Mouse (Mus musculus): ENCODE measurements at regions not wholly inside any gene's neighbourhood (a gene's known extent, or its start where the extent isn't known, plus 50 kb on each side); places are given as distances from the start of the nearest gene placed in this dataset.

GRCm38 (mm10) chr8:24386462-24386861 lies 339.2 kb downstream of the Adam3 start:
- H3K9ac ChIP-seq (ENCODE audit: control insufficient read depth, low read depth, low read length, poor library complexity, severe bottlenecking), result no peak overlapping the region
- no peaks in the 10 kb centered on the region for H3K27me3 ChIP-seq (ENCODE audit: control insufficient read depth in 1 of 2, insufficient read depth in 2 of 2, low read length in 2 of 2)
- peak; percentile 36 for DNase-seq (ENCODE audit: low read depth, low spot score)
- no peak overlapping the region for H3K4me3 ChIP-seq (ENCODE audit: control insufficient read depth in 1 of 2, insufficient read depth in 1 of 2, low read depth in 2 of 2, low read length in 2 of 2)
- no peaks in the 10 kb centered on the region for H3K4me1 ChIP-seq (ENCODE audit: control insufficient read depth in 1 of 2, insufficient read depth in 2 of 2, low read length in 2 of 2)
- no peaks in the 10 kb centered on the region for H3K79me2 ChIP-seq (ENCODE audit: control insufficient read depth, insufficient read depth, low read length, poor library complexity)
- no peaks in the 10 kb centered on the region for H3K9me3 ChIP-seq (replicated peaks; ENCODE audit: insufficient read depth, low read length)
- no peak overlapping the region for H3K27ac ChIP-seq (ENCODE audit: control insufficient read depth, low read depth, low read length)
- H3K36me3 ChIP-seq (ENCODE audit: control insufficient read depth in 1 of 2, insufficient read depth in 2 of 2, low read length in 2 of 2), result no peaks in the 10 kb centered on the region
- peak; percentile 48 to 79 (median 56) for TF ChIP-seq CTCF (IDR thresholded peaks at IDR 0.05 in 2 of 3, conservative IDR thresholded peaks at IDR 0.05 in 1 of 3; ENCODE audit: control insufficient read depth in 1 of 3, insufficient read depth in 1 of 3, low read depth in 2 of 3, low read length in 3 of 3, poor library complexity in 1 of 3, severe bottlenecking in 1 of 3)
- peak; percentile 39 for TF ChIP-seq RAD21 (IDR thresholded peaks at IDR 0.05; ENCODE audit: low read depth, low read length)
- TF ChIP-seq SIN3A (IDR thresholded peaks at IDR 0.05; ENCODE audit: low read length), result no peak
- peak; percentile 52 for TF ChIP-seq SMC3 (IDR thresholded peaks at IDR 0.05; ENCODE audit: low read depth, low read length)

GRCm38 (mm10) chr8:24383963-24384435 lies 341.7 kb downstream of the Adam3 start:
- TF ChIP-seq ETS1 (IDR thresholded peaks at IDR 0.05; ENCODE audit: low read depth, low read length), result no peak
- TF ChIP-seq KAT2A (conservative IDR thresholded peaks at IDR 0.05; ENCODE audit: low read depth, low read length), result no peak
- Histone ChIP-seq H3K79me2 (ENCODE audit: control insufficient read depth, insufficient read depth, low read length, poor library complexity) (no peaks in the 10 kb centered on the region), H3K36me3 (ENCODE audit: control insufficient read depth in 1 of 2, insufficient read depth in 2 of 2, low read length in 2 of 2) (no peaks in the 10 kb centered on the region), H3K27ac (ENCODE audit: control insufficient read depth, low read depth, low read length) (no peak overlapping the region), H3K9ac (ENCODE audit: control insufficient read depth, low read depth, low read length, poor library complexity, severe bottlenecking) (no peak overlapping the region), H3K9me3 (replicated peaks; ENCODE audit: insufficient read depth, low read length) (no peaks in the 10 kb centered on the region), H3K27me3 (ENCODE audit: control insufficient read depth in 1 of 2, insufficient read depth in 2 of 2, low read length in 2 of 2) (no peaks in the 10 kb centered on the region), H3K4me1 (ENCODE audit: control insufficient read depth in 1 of 2, insufficient read depth in 2 of 2, low read length in 2 of 2) (no peaks in the 10 kb centered on the region), H3K4me3 (ENCODE audit: control insufficient read depth in 1 of 2, insufficient read depth in 1 of 2, low read depth in 2 of 2, low read length in 2 of 2) (no peak overlapping the region)
- DNase-seq (ENCODE audit: low read depth, low spot score), result no peak

- no peak overlapping the region for H3K4me3 ChIP-seq (ENCODE audit: control insufficient read depth in 1 of 2, insufficient read depth in 1 of 2, low read depth in 2 of 2, low read length in 2 of 2)
- H3K9me3 ChIP-seq (replicated peaks; ENCODE audit: insufficient read depth, low read length), result no peaks in the 10 kb centered on the region
- H3K27ac ChIP-seq (ENCODE audit: control insufficient read depth, low read depth, low read length), result no peak overlapping the region
- no peaks in the 10 kb centered on the region for H3K27me3 ChIP-seq (ENCODE audit: control insufficient read depth in 1 of 2, insufficient read depth in 2 of 2, low read length in 2 of 2)
- H3K79me2 ChIP-seq (ENCODE audit: control insufficient read depth, insufficient read depth, low read length, poor library complexity), result no peaks in the 10 kb centered on the region
- no peaks in the 10 kb centered on the region for H3K4me1 ChIP-seq (ENCODE audit: control insufficient read depth in 1 of 2, insufficient read depth in 2 of 2, low read length in 2 of 2)
- no peak overlapping the region for H3K9ac ChIP-seq (ENCODE audit: control insufficient read depth, low read depth, low read length, poor library complexity, severe bottlenecking)
- no peaks in the 10 kb centered on the region for H3K36me3 ChIP-seq (ENCODE audit: control insufficient read depth in 1 of 2, insufficient read depth in 2 of 2, low read length in 2 of 2)
- no peak for DNase-seq (ENCODE audit: low read depth, low spot score)
- TF ChIP-seq NRF1 (IDR thresholded peaks at IDR 0.05; ENCODE audit: insufficient read depth, low read depth, low read length, poor library complexity, severe bottlenecking) (no peak), MYB (IDR thresholded peaks at IDR 0.05; ENCODE audit: low read depth, low read length) (no peak), GABPA (IDR thresholded peaks at IDR 0.05; ENCODE audit: low read depth, low read length) (no peak), BHLHE40 (IDR thresholded peaks at IDR 0.05; ENCODE audit: borderline replicate concordance, low read depth, low read length) (no peak)
Observed at GRCm38 (mm10) chr8:24383130-24383962, 342.3 kb downstream of the Adam3 start.
